Mouse (Mus musculus) small intestine, adult 2 months (tissue): ENCODE results near the gene Akr1b10. TPM values are rescaled to one million over a fixed set of nuclear protein-coding genes. Genes with fewer than 3 reads are reported as not detected.

Experiments used
- H3K27ac ChIP-seq: fragments of 200-500 bp; 2 replicates; pipeline ENCODE4 v1.5.1; 2012; ENCODE audit warnings: low read depth, low read length, control low read depth, inconsistent platforms; ENCODE audit not compliant: insufficient read depth
- H3K27me3 ChIP-seq: fragments of 200-500 bp; 2 replicates; pipeline ENCODE4 v1.6.1; 2012; ENCODE audit warnings: mild to moderate bottlenecking, moderate library complexity, low read length, inconsistent platforms; ENCODE audit not compliant: control insufficient read depth, insufficient read depth
- H3K36me3 ChIP-seq: fragments of 200-500 bp; 2 replicates; pipeline ENCODE4 v1.6.1; 2012; ENCODE audit warnings: mild to moderate bottlenecking, low read length, control low read depth, inconsistent platforms; ENCODE audit not compliant: control insufficient read depth, insufficient read depth
- H3K4me1 ChIP-seq: fragments of 200-500 bp; 2 replicates; pipeline ENCODE4 v1.6.1; 2012; ENCODE audit warnings: low read length, inconsistent platforms, mixed read lengths; ENCODE audit not compliant: control insufficient read depth, insufficient read depth, insufficient read length
- H3K4me3 ChIP-seq: fragments of 200-500 bp; 2 replicates; pipeline ENCODE4 v1.5.1; 2012; ENCODE audit warnings: low read depth, mild to moderate bottlenecking, control low read depth, inconsistent platforms, low read length, moderate library complexity
- CTCF ChIP-seq: fragments of 200-500 bp; IDR thresholded peaks from 2 replicates; pipeline ENCODE4 v1.5.1; 2012; ENCODE audit warnings: low read depth, mild to moderate bottlenecking, control low read depth, inconsistent platforms, low read length, moderate library complexity, mixed read lengths; ENCODE audit not compliant: insufficient replicate concordance, insufficient read length; ENCODE audit errors: extremely low read depth
- POLR2A ChIP-seq: fragments of 200-500 bp; IDR thresholded peaks from 2 replicates; pipeline ENCODE4 v1.6.1; 2012; ENCODE audit warnings: low read depth, mild to moderate bottlenecking, control low read depth, inconsistent platforms, low read length, moderate library complexity
- WGBS: fragments of 180-500 bp; shearing (Covaris S2); methylation state at CpG from one replicate; pipeline ENCODE4 v1.1.7; 2018; 5-methylcytosine and 5-hydroxymethylcytosine counted together
- polyA plus RNA-seq: library from polyadenylated mRNA; depleted of rRNA; stranded (reverse); fragments of >200 nt; gene quantifications from 2 replicates; pipeline ENCODE4 v1.2.3, GENCODE M21; 2012; rRNA removed

The Akr1b10 gene
- polyA plus RNA-seq, 1 experiment = 5.8 TPM

DNA sequence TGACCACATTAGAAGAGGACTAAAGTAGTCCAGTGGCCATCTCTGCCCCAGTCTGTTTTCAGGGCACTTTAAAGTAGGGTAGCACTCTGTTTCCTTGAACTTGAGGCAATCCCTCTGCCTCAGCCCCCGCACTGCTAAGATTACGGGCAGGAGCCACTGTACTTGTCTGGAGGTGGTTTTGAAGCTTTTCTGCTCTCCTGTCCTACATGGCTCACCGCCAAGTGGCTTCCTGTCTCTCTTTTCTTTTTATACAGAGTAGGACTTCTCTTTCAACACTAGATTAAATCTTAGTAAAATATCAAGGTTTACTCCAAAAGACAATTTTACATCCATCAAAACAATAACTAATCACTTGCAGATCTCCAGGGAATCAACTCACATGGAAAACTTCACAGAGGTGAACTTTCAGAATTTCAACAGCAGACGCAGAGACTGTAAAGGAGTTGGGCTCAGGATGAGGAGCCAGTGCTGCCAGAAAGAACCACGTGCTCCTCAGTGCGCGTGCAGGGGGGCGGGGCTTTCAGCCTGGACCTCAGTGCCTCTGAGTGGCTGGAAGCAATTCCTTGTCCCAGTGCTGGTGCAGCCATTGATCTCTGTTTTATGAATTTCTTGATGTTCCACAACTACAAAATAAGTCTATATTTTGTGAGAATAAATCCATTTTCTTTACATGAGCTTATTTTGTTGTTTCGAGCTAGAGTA lies 57.7 kb downstream of the Akr1b10 start:
- Histone ChIP-seq H3K27me3 (no peaks in the 10 kb centered on the region), H3K27ac (no peak overlapping the region), H3K36me3 (no peaks in the 10 kb centered on the region), H3K4me3 (no peak overlapping the region), H3K4me1 (no peaks in the 10 kb centered on the region)
- WGBS = 60% methylated on average over 9 of the region's 9 CpGs
- no peak for TF ChIP-seq CTCF
- no peak for TF ChIP-seq POLR2A

DNA sequence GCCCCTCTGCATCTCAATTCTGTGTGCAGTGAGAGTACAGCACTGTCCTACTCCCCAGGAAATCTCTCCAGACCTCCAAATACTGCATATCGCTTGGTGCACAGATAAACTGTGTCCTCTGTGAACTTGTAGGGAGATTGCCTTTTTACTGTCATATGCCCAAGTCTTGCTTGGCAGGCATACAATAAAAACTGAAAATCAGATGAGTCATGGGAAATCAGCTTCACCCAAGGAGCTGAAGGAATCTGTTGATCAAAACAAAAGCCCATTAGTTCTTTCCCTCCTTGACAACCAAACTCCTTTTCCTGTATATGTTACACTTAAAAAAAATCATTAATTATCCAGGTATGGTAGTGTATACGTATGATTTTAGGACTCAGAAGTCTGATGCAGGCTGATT lies 59.8 kb downstream of the Akr1b10 start:
- 41% methylated on average over 2 of the region's 2 CpGs for WGBS
- Histone ChIP-seq H3K27me3 (no peaks in the 10 kb centered on the region), H3K4me1 (no peaks in the 10 kb centered on the region), H3K27ac (no peak overlapping the region), H3K4me3 (no peak overlapping the region), H3K36me3 (no peaks in the 10 kb centered on the region)
- TF ChIP-seq CTCF (no peak), POLR2A (no peak)

Other genes with a start within 250 kb of the Akr1b10 start
- 2.4 and 4.3 TPM in 2 replicates for gene Slc35b4, start 207.1 kb upstream of the Akr1b10 start, polyA plus RNA-seq
- 38.3 and 51.3 TPM in 2 replicates for gene Akr1b3, start 66.7 kb upstream of the Akr1b10 start, polyA plus RNA-seq
- gene Akr1b8, start 30.1 kb upstream of the Akr1b10 start, polyA plus RNA-seq = 2.0 and 23.5 TPM in 2 replicates
- 14.6 and 30.1 TPM in 2 replicates for gene Akr1b7, start 28.1 kb downstream of the Akr1b10 start, polyA plus RNA-seq
- gene Bpgm, start 92.0 kb downstream of the Akr1b10 start, polyA plus RNA-seq = 15.0 and 22.1 TPM in 2 replicates
- 4.2 and 5.6 TPM in 2 replicates for gene Cald1, start 214.3 kb downstream of the Akr1b10 start, polyA plus RNA-seq